Mouse (Mus musculus) Patski (cell line): ENCODE measurements at regions not wholly inside any gene's neighbourhood (a gene's known extent, or its start where the extent isn't known, plus 50 kb on each side); places are given as distances from the start of the nearest gene placed in this dataset.

Experiments
- ATAC-seq: fragments of 100-300 bp; one replicate; pipeline ENCODE4 v1.8.0; 2021
- CTCF ChIA-PET: fragments of 350-600 bp; sonication (Branson Sonifier 250); formaldehyde crosslinking; loops from one replicate; lab custom pipeline; 2022; ENCODE audit warnings: inconsistent platforms; lab: Charles Lee
- POLR2A ChIA-PET: fragments of 350-600 bp; sonication (Branson Sonifier 250); formaldehyde crosslinking; loops from one replicate; lab custom pipeline; 2022; ENCODE audit warnings: antibody characterized with exemption, inconsistent platforms; lab: Charles Lee
- DNase-seq: peaks from one replicate; pipeline ENCODE4 v3.0.0-alpha.2; 2011; ENCODE audit warnings: low read depth, low spot score
- H3K27me3 ChIP-seq: fragments of 371-371 bp; one replicate; pipeline ENCODE4 v1.5.1; 2021
- CTCF ChIP-seq: fragments of 100-300 bp; IDR thresholded peaks from one replicate; pipeline ENCODE4 v1.5.1; 2021
- in situ Hi-C: fragments of 300-500 bp; cut with MboI; formaldehyde crosslinking; loops from 3 replicates; pipeline ENCODE4 v1.11.1; 2018; ENCODE audit warnings: low pct_unique_long_range_greater_than_20kb, mixed read lengths

- POLR2A ChIA-PET = no interaction called here
- H3K27me3 ChIP-seq = peaks cover 9% of the 10 kb centered on the region
- in situ Hi-C loops = no loop called here
- no peak for ATAC-seq
- CTCF ChIA-PET = interaction anchor here (1.1 to 1.3 kb wide), 2 partner anchors 9 to 13 kb away, joined by 3 read pairs; no protein-coding TSS in a partner anchor
- TF ChIP-seq CTCF = no peak
- DNase-seq = no peak
Measured at GRCm38 (mm10) chr5:42270286-42271076, 202.7 kb downstream of the Gm16223 start.

DNA sequence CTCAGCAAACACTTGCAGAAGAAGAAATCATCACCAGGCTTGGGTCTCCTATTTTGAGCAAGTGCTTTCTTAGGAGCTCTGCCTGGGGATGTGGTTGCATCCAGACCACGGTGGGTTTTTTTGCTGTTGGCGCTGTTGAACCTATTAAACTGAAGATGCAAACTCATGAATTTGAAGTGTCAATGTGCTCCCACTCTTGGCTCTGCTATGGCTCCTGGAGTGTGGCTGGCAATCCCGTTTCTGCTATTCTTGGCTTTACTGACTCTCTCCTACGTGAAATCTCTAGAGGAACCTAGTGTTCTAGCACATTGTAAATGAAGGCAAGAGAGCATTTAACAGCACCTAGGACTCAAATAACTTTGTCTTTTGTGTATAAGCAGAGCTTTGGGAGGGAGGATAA is 204.2 kb downstream of the Gm16223 start:
- peaks cover 9% of the 10 kb centered on the region for H3K27me3 ChIP-seq
- DNase-seq (no peak), ATAC-seq (no peak)
- in situ Hi-C loops = no loop called here
- POLR2A ChIA-PET = no interaction called here
- no peak for TF ChIP-seq CTCF
- CTCF ChIA-PET = interaction anchor here (1.9 kb wide), 1 partner anchor 13 kb away, joined by 4 read pairs; no protein-coding TSS in a partner anchor

- ATAC-seq (no peak), DNase-seq (no peak)
- TF ChIP-seq CTCF = no peak
- ChIA-PET CTCF (interaction anchor here (0.9 kb wide), 1 partner anchor 30 kb away, joined by 3 read pairs; no protein-coding TSS in a partner anchor), POLR2A (no interaction called here)
- H3K27me3 ChIP-seq = no peaks in the 10 kb centered on the region
- in situ Hi-C loops = no loop called here
Measured at GRCm38 (mm10) chr5:42278617-42279296, 211.0 kb downstream of the Gm16223 start.
